Mouse (Mus musculus): ENCODE measurements around the gene Ms4a4c.

DNA sequence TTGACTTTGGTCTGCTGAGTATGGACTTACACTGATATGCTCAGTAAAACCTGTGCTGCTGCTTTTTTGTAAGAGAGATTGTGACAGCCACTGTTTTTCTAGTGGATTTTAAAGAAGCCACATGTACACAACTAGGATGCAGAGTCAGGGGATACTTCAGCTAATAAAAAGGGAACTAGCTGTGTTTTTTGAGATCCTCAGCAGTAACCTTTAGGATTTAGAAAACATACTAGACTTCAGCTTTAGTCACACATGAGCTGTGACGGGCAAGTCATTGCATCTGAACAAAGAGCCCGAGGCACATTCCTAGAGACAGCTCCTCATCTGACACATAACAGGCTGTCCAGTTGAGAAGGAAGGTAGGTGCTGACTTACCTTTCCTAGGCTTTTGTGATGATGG lies 29.3 kb upstream of the Ms4a4c start, which contains the start of gene Ms4a4a:
- TF ChIP-seq CTCF (IDR thresholded peaks at IDR 0.05; ENCODE audit: low read depth, low read length), result no peak
- TF ChIP-seq GATA1 (IDR thresholded peaks at IDR 0.05; ENCODE audit: borderline replicate concordance, low read length), result no peak
